Mouse (Mus musculus) spleen, postnatal 14 days (tissue): ENCODE data around the gene Ccnyl1.

Source experiments
- DNase-seq, 2 experiments: peaks; one replicate each; pipeline ENCODE4 v3.0.0; 2021 to 2022; ENCODE audit warnings: low spot score in 2 of 2

Gene Ccnyl1

GRCm38 (mm10) chr1:64737502-64738179, 47.4 kb downstream of the Ccnyl1 start, which contains the start of gene Fzd5:
TSS of gene Fzd5 (minus strand) at chr1:64737751.
- peak; percentile 82 to 86 for DNase-seq

GRCm38 (mm10) chr1:64738180-64738555, 47.9 kb downstream of the Ccnyl1 start:
- DNase-seq, result no peak

- no peak for DNase-seq
Measured at GRCm38 (mm10) chr1:64738661-64739082, 48.4 kb downstream of the Ccnyl1 start.

- DNase-seq, result no peak
Measured at GRCm38 (mm10) chr1:64742741-64743408, 52.6 kb downstream of the Ccnyl1 start.

- no peak for DNase-seq
Measured at GRCm38 (mm10) chr1:64744616-64745015, 54.4 kb downstream of the Ccnyl1 start.

- no peak for DNase-seq
Measured at GRCm38 (mm10) chr1:64753109-64753508, 62.9 kb downstream of the Ccnyl1 start.

- DNase-seq, result no peak
Measured at GRCm38 (mm10) chr1:64753668-64754067, 63.4 kb downstream of the Ccnyl1 start.

- DNase-seq, result no peak
Measured at GRCm38 (mm10) chr1:64754658-64755057, 64.4 kb downstream of the Ccnyl1 start.

GRCm38 (mm10) chr1:64755971-64756639, 65.8 kb downstream of the Ccnyl1 start:
- DNase-seq, result no peak

- no peak for DNase-seq
Measured at GRCm38 (mm10) chr1:64756640-64757030, 66.4 kb downstream of the Ccnyl1 start.

- DNase-seq, result no peak
Measured at GRCm38 (mm10) chr1:64757254-64757653, 67.0 kb downstream of the Ccnyl1 start.

- DNase-seq, result no peak
Measured at GRCm38 (mm10) chr1:64757766-64758165, 67.5 kb downstream of the Ccnyl1 start.

GRCm38 (mm10) chr1:64761646-64762045, 71.4 kb downstream of the Ccnyl1 start:
- DNase-seq, result no peak

- DNase-seq, result no peak
Measured at GRCm38 (mm10) chr1:64770169-64770568, 79.9 kb downstream of the Ccnyl1 start.

- no peak for DNase-seq
Measured at GRCm38 (mm10) chr1:64773305-64773704, 83.0 kb downstream of the Ccnyl1 start.
